Mouse (Mus musculus) stomach, postnatal 0 days (tissue): Measurements from ENCODE around the gene Ddo.

Source experiments
- CTCF ChIP-seq: IDR thresholded peaks from 2 replicates; pipeline ENCODE4 v1.5.1; 2016; ENCODE audit warnings: antibody characterized with exemption, low read depth, mild to moderate bottlenecking, moderate library complexity
- EP300 ChIP-seq: optimal IDR thresholded peaks from 2 replicates; pipeline ENCODE3; 2016; ENCODE audit warnings: antibody characterized with exemption

DNA sequence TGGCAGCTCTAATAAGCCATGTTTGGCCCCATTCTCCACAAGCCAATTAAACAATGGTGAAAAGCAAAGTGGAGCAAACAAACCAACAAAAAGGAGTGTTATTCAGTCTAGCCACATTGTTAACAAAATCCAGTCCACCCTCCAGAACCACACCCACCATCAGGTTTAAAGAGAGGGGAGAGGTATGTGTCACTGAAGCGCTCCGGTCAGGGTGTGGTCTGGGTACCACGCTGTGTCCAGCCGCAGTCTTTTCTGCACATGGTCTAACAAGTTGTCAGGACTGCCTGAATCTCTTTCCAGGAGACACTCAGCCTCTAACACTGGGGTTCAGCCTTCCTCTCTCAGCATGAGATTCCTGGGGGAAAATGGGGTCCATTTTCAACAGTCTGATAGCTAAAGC lies 10.6 kb downstream of the Ddo start:
- TF ChIP-seq CTCF (no peak), EP300 (no peak)
